In the genomic region with DNA sequence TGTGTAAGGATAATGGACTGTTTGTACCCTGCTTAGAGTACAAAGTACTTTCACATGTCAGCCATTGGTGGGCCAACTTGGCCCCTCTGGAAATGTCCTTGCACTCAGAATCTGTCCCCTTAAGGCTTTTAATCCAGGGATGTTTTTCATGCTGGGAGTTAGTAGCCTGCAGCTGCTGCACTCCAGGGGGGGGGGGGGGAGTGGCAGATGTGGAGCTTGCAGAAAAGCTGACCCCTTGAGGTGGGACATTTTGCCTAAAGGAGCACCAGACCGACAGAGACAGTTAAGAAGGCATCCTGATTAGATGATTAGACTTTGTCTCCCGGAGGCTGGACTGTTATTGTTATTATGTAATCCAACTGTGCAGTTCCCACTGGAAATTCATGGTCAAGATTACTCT, we compare ENCODE assay signal across 10 mouse cellular contexts. TPM values are rescaled to one million over a fixed set of nuclear protein-coding genes. Genes with fewer than 3 reads are reported as not detected.
DNase-seq lines count a peak whose midpoint lies in the region; ATAC-seq and TF ChIP-seq lines count a peak whose summit lies in the region.
"Had no signal": no experiment of that assay in that cellular context is flagged by ENCODE, and none has a peak within 500 bp of the region (broad histone marks: within the 10 kb centered on the region; RNA-seq: fewer than 3 reads in every experiment).

No protein-coding gene starts in this region.

- TF ChIP-seq CTCF in liver, postnatal 0 days (IDR thresholded peaks at IDR 0.05; ENCODE audit: low read depth), result no peak

- peak overlapping the region; percentile 31 for H3K4me2 ChIP-seq in embryonic facial prominence, embryonic 12.5 days (replicated peaks)
- peak overlapping the region; percentile 40; the same call in 1 of the 2 replicates for H3K4me2 ChIP-seq in liver, postnatal 0 days (ENCODE audit: low read depth, low read length)

- no peak for TF ChIP-seq EP300 in liver, postnatal 0 days (IDR thresholded peaks at IDR 0.05; ENCODE audit: low read depth)

- DNase-seq in heart, embryonic 10.5 days (ENCODE audit: low spot score), result no peak
- no peak for DNase-seq in heart, postnatal 25 days (ENCODE audit: low spot score)
- DNase-seq in hindbrain, embryonic 10.5 days (ENCODE audit: low spot score), result no peak
- no peak for DNase-seq in liver, postnatal 0 days
- no peak for DNase-seq in adrenal gland, adult 8-10 months
- DNase-seq in cerebellum, adult 11 months, result no peak
- no peak for DNase-seq in cerebellum, adult 9-11 months
- DNase-seq: adrenal gland, postnatal 36 days had no signal

- peaks cover 44% of the 10 kb centered on the region for H3K36me3 ChIP-seq in heart, embryonic 10.5 days
- peaks cover 12% of the 10 kb centered on the region for H3K36me3 ChIP-seq in embryonic facial prominence, embryonic 12.5 days
- H3K36me3 ChIP-seq in hindbrain, embryonic 10.5 days, result peaks cover 46% of the 10 kb centered on the region
- H3K36me3 ChIP-seq in liver, postnatal 0 days (replicated peaks; ENCODE audit: insufficient read depth, low read length), result no peaks in the 10 kb centered on the region

- no peaks in the 10 kb centered on the region for H3K27me3 ChIP-seq in heart, embryonic 10.5 days (ENCODE audit: insufficient read depth, poor library complexity, severe bottlenecking)
- H3K27me3 ChIP-seq in embryonic facial prominence, embryonic 12.5 days, result no peaks in the 10 kb centered on the region
- peaks cover 12% of the 10 kb centered on the region for H3K27me3 ChIP-seq in hindbrain, embryonic 10.5 days (ENCODE audit: insufficient read depth, poor library complexity, severe bottlenecking)
- H3K27me3 ChIP-seq in liver, postnatal 0 days (ENCODE audit: insufficient read depth, low read length), result peaks cover 18% of the 10 kb centered on the region

- H3K4me1 ChIP-seq in heart, embryonic 10.5 days, result peaks cover 75% of the 10 kb centered on the region
- H3K4me1 ChIP-seq in embryonic facial prominence, embryonic 12.5 days, result peaks cover 28% of the 10 kb centered on the region
- H3K4me1 ChIP-seq in hindbrain, embryonic 10.5 days (replicated peaks), result peaks cover 70% of the 10 kb centered on the region
- H3K4me1 ChIP-seq in liver, postnatal 0 days (ENCODE audit: insufficient read depth), result peaks cover 3% of the 10 kb centered on the region

- intact Hi-C loops in heart, postnatal 25 days (cut with DNase I), result loop anchor here (1.0 to 5.0 kb wide), 2 partner anchors 17 to 52 kb away; no protein-coding TSS in a partner anchor

- H3K9ac ChIP-seq in embryonic facial prominence, embryonic 12.5 days, result no peak overlapping the region
- H3K9ac ChIP-seq in liver, postnatal 0 days (replicated peaks), result no peak overlapping the region

- no peaks in the 10 kb centered on the region for H3K9me3 ChIP-seq in heart, embryonic 10.5 days
- no peaks in the 10 kb centered on the region for H3K9me3 ChIP-seq in embryonic facial prominence, embryonic 12.5 days
- no peaks in the 10 kb centered on the region for H3K9me3 ChIP-seq in hindbrain, embryonic 10.5 days
- no peaks in the 10 kb centered on the region for H3K9me3 ChIP-seq in liver, postnatal 0 days (ENCODE audit: low read length)

- H3K4me3 ChIP-seq in heart, embryonic 10.5 days, result peak overlapping the region; percentile 89
- peak overlapping the region; percentile 12; the same call in 1 of the 2 replicates for H3K4me3 ChIP-seq in embryonic facial prominence, embryonic 12.5 days
- H3K4me3 ChIP-seq in hindbrain, embryonic 10.5 days, result peak overlapping the region; percentile 31
- no peak overlapping the region for H3K4me3 ChIP-seq in liver, postnatal 0 days (ENCODE audit: low read depth, low read length)

- H3K27ac ChIP-seq in heart, embryonic 10.5 days, result peak overlapping the region; percentile 72; the same call in 1 of the 2 replicates
- H3K27ac ChIP-seq in embryonic facial prominence, embryonic 12.5 days, result no peak overlapping the region
- peak overlapping the region; percentile 35; the same call in 1 of the 2 replicates for H3K27ac ChIP-seq in hindbrain, embryonic 10.5 days
- H3K27ac ChIP-seq in liver, postnatal 0 days (ENCODE audit: low read depth), result no peak overlapping the region
- H3K27ac ChIP-seq: macrophage had no signal

- ATAC-seq in embryonic facial prominence, embryonic 12.5 days (ENCODE audit: insufficient number of reproducible peaks, insufficient read depth, low FRiP score, low TSS enrichment), result no peak
- ATAC-seq in liver, postnatal 0 days, result no peak

- WGBS in heart, embryonic 10.5 days, result 6% methylated on average over 2 of the region's 2 CpGs
- WGBS in embryonic facial prominence, embryonic 12.5 days, result 4% methylated on average over 2 of the region's 2 CpGs
- 18% methylated on average over 2 of the region's 2 CpGs for WGBS in hindbrain, embryonic 10.5 days
- 43% methylated on average over 2 of the region's 2 CpGs for WGBS in liver, postnatal 0 days (ENCODE audit: insufficient replicate concordance)

RNA-seq across cellular contexts. Expression of gene Lbh, which starts 2.3 kb away (rescaled TPM):
- 10.8 and 15.4 TPM in 2 replicates for polyA plus RNA-seq in heart, embryonic 10.5 days (2016; fragmentation: Nextera tagmentation; extraction: Ambion mirVana)
- total RNA-seq in heart, postnatal 25 days (2021), result 100 to 1,000 TPM; 390 to 430 TPM
- 2.1 and 2.6 TPM in 2 replicates for polyA plus RNA-seq in embryonic facial prominence, embryonic 12.5 days (2016; fragmentation: Nextera tagmentation; extraction: Ambion mirVana)
- polyA plus RNA-seq in hindbrain, embryonic 10.5 days (2016; fragmentation: Nextera tagmentation; extraction: Ambion mirVana), result 2.4 and 2.6 TPM in 2 replicates
- polyA plus RNA-seq in liver, postnatal 0 days (2015; fragmentation: Nextera tagmentation; extraction: Ambion mirVana), result 0.79 and 0.94 TPM in 2 replicates
- 10 to 100 TPM; 28.5 to 45.1 (median 37.6) TPM for total RNA-seq in adrenal gland, adult 8-10 months (2022)

Comparison
In these comparisons a context has a peak if more than half of its experiments do, and no peak if none do; other contexts are left out.
1. H3K27ac ChIP-seq: peak in heart, embryonic 10.5 days (single experiment) and hindbrain, embryonic 10.5 days (single experiment); none in embryonic facial prominence, embryonic 12.5 days (single experiment) and liver, postnatal 0 days (single experiment).